Mouse (Mus musculus) midbrain, embryonic 15.5 days (tissue): ENCODE measurements around the gene Nek9. TPM values are rescaled to one million over a fixed set of nuclear protein-coding genes. Genes with fewer than 3 reads are reported as not detected.

Experiments
- ATAC-seq: fragments of 200-750 bp; cut with Nextera tagmentation; replicated peaks from 2 replicates; pipeline ENCODE4 v1.8.0; 2017; ENCODE audit warnings: moderate TSS enrichment
- H3K27ac ChIP-seq: fragments of 300-500 bp; sonication (generic); 2 replicates; pipeline ENCODE4 v1.5.1; 2015; ENCODE audit warnings: mild to moderate bottlenecking, inconsistent platforms
- H3K27me3 ChIP-seq: fragments of 300-500 bp; sonication (generic); replicated peaks from 2 replicates; pipeline ENCODE4 v1.6.1; 2015; ENCODE audit warnings: inconsistent platforms
- H3K36me3 ChIP-seq: fragments of 300-500 bp; sonication (generic); replicated peaks from 2 replicates; pipeline ENCODE4 v1.6.1; 2015; ENCODE audit warnings: inconsistent platforms
- H3K4me1 ChIP-seq: fragments of 300-500 bp; sonication (generic); 2 replicates; pipeline ENCODE4 v1.6.1; 2015; ENCODE audit warnings: inconsistent platforms
- H3K4me2 ChIP-seq: fragments of 300-500 bp; sonication (generic); 2 replicates; pipeline ENCODE4 v1.6.1; 2015; ENCODE audit warnings: inconsistent platforms, mild to moderate bottlenecking, moderate library complexity
- H3K4me3 ChIP-seq: fragments of 300-500 bp; sonication (generic); 2 replicates; pipeline ENCODE4 v1.5.1; 2015; ENCODE audit warnings: mild to moderate bottlenecking, inconsistent platforms
- H3K9ac ChIP-seq: fragments of 300-500 bp; sonication (generic); 2 replicates; pipeline ENCODE4 v1.6.1; 2015; ENCODE audit warnings: mild to moderate bottlenecking, inconsistent platforms
- H3K9me3 ChIP-seq: fragments of 300-500 bp; sonication (generic); 2 replicates; pipeline ENCODE4 v1.6.1; 2016; ENCODE audit warnings: inconsistent platforms
- WGBS: fragments of 180-500 bp; shearing (Covaris S2); methylation state at CpG from one replicate; pipeline ENCODE4 v1.1.7; 2015; ENCODE audit warnings: mixed read lengths; 5-methylcytosine and 5-hydroxymethylcytosine counted together
- polyA plus RNA-seq: library from polyadenylated mRNA; unstranded; fragments of >200 nt; fragmentation: Nextera tagmentation; extraction: Ambion mirVana; gene quantifications from 2 replicates; pipeline ENCODE4 v1.2.1, GENCODE M21; 2015

Nek9 gene
- polyA plus RNA-seq: 11.1 and 11.7 TPM in 2 replicates

GRCm38 (mm10) chr12:85339243-85339729 lies at the start of gene Nek9:
Nek9 (minus strand) TSS chr12:85339362.
- no peaks in the 10 kb centered on the region for H3K27me3 ChIP-seq
- peak within 1 kb of the TSS; percentile 67 for H3K4me2 ChIP-seq
- peaks cover 15% of the 10 kb centered on the region for H3K4me1 ChIP-seq
- peaks cover 6% of the 10 kb centered on the region; the same call in 1 of the 2 replicates for H3K36me3 ChIP-seq
- H3K9ac ChIP-seq: peak within 1 kb of the TSS; percentile 94
- H3K27ac ChIP-seq: peak within 1 kb of the TSS; percentile 83
- under 1% methylated on average over 36 of the region's 36 CpGs for WGBS
- H3K9me3 ChIP-seq: no peaks in the 10 kb centered on the region
- peak; percentile 89 for ATAC-seq
- peak within 1 kb of the TSS; percentile 70 for H3K4me3 ChIP-seq

DNA sequence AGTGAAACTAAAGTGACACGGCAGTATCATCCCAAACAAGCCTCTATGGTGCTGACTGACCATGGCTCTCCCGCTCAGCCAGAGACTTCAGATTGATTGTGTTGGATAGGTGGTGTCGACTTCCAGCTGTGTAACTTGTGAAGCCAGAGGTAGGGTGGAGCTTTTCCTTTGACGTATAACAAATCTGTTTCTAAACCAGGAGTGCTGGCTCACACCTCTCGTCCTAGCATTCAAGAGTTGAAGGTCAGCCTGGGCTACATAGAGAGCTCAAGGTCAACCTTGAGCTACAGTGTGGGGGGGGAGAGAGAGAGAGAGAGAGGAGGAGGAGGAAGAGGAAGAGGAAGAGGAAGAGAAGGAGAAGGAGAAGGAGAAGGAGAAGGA lies 46.8 kb upstream of the Nek9 start:
- no peaks in the 10 kb centered on the region for H3K9me3 ChIP-seq
- WGBS: 59% methylated on average over 5 of the region's 5 CpGs
- H3K27me3 ChIP-seq: no peaks in the 10 kb centered on the region
- ATAC-seq: no peak
- no peak overlapping the region for H3K4me3 ChIP-seq
- no peak overlapping the region for H3K4me2 ChIP-seq
- no peak overlapping the region for H3K27ac ChIP-seq
- no peaks in the 10 kb centered on the region for H3K4me1 ChIP-seq
- H3K36me3 ChIP-seq: no peaks in the 10 kb centered on the region
- no peak overlapping the region for H3K9ac ChIP-seq

DNA sequence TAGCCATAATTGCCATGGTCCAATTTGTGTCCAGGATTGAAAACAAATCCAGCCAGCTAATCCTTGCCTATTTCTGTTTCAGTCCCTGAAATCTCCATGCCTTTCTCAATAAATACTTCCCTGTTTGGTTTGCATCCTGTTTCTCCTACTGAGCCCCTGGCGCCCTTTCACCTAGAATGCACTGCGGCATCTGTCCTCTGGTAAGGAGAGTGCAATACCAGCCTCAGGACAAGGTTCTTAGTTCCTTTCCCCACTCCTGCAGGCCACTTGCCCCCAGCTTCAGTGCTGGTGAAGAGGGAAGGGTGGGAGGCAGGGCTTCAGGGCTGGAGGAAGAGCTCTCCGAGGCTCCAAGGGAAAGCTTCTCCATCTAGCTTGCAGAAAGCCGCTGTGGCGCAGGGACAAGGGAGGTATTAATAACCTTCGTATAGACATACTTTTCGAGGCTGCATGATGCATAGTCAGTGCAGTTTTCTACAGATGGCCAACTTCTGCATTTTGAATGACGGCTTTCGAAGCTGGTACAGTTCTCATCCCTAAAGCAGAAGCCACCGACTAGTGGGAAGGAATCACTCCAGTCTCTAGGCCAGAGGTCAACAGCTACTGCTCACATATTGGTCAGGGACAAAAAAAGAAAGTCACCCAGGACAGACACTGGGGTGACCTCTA lies 46.3 kb upstream of the Nek9 start:
- 82% methylated on average over 10 of the region's 10 CpGs for WGBS
- H3K27me3 ChIP-seq: no peaks in the 10 kb centered on the region

DNA sequence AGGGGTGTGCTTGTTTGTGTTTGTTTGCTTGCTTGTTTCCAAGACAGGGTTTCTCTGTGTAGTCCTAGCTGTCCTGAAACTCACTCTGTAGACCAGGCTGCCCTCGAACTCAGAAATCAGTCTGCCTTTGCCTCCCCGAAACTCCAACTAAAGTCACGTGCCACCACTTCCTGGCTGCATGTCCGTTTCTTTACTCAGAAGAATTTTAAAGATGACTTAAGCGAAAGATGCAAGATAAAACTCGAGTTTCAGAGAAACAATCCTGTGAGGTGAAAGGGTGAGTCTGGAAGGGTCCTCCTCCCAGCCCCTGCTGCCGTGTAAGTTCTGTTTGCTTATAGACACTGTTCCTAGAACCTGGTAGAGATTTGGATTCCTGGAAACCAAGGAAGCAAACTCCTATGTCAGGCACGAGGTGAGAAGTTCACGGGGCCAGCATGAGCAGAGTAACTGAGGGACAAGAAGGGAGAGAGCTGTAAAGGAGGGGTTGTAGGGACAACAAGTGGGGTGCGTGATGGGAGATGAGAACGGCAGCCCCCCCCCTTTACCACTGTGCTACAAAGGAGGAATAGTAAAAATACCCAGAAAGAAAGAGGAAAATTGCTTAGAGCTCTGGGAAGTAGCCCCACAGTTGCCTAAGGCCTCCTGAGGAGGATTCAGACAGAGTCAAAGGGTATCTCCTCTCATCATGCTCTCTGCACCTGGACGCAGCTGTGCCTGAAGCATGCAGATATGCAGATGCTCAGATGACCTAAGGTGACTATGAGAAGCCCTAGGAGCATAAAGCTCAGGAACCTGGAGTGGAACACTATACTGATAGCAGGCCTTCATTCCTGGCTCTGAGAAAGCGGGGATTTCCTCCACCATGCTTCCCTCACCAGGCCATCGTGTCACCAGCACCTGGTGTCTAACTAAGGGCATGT lies 43.9 kb upstream of the Nek9 start:
- Histone ChIP-seq H3K27me3 (no peaks in the 10 kb centered on the region), H3K4me2 (no peak overlapping the region), H3K9me3 (no peaks in the 10 kb centered on the region), H3K4me3 (no peak overlapping the region), H3K36me3 (no peaks in the 10 kb centered on the region), H3K9ac (no peak overlapping the region), H3K4me1 (no peaks in the 10 kb centered on the region), H3K27ac (no peak overlapping the region)
- ATAC-seq: no peak
- WGBS: 78% methylated on average over 14 of the region's 14 CpGs

More for the DNA sequence above, 46.3 kb upstream of the Nek9 start:
- Histone ChIP-seq H3K9me3 (no peaks in the 10 kb centered on the region), H3K27ac (no peak overlapping the region), H3K4me2 (no peak overlapping the region), H3K36me3 (no peaks in the 10 kb centered on the region), H3K9ac (no peak overlapping the region), H3K4me3 (no peak overlapping the region), H3K4me1 (no peaks in the 10 kb centered on the region)
- ATAC-seq: no peak

DNA sequence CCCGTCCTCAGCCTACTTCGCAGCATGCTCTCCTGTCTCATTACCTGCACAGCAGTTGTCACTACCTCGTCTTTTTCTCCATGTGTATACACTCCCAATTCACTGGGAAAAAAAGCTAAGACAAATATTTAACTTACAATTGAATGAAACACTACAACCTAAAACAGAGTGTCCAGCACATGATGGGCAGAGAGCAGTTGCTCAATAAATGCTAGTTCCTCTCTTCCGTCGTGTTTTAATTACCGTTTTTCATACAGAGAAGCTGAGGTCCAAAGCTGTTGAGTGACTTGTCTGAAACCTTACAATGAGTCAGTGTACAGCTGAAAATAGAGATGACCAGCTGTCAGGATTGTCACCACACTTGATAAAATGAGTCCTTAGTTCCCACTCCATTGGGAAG lies 42.4 kb upstream of the Nek9 start:
- H3K9me3 ChIP-seq: no peaks in the 10 kb centered on the region
- H3K4me3 ChIP-seq: no peak overlapping the region
- no peak for ATAC-seq
- no peaks in the 10 kb centered on the region for H3K36me3 ChIP-seq
- no peak overlapping the region for H3K27ac ChIP-seq
- WGBS: 87% methylated on average over 6 of the region's 6 CpGs
- H3K4me2 ChIP-seq: no peak overlapping the region
- no peak overlapping the region for H3K9ac ChIP-seq
- H3K4me1 ChIP-seq: no peaks in the 10 kb centered on the region
- no peaks in the 10 kb centered on the region for H3K27me3 ChIP-seq

GRCm38 (mm10) chr12:85380942-85381341 lies 41.8 kb upstream of the Nek9 start:
- no peaks in the 10 kb centered on the region for H3K27me3 ChIP-seq
- ATAC-seq: no peak
- H3K36me3 ChIP-seq: no peaks in the 10 kb centered on the region
- H3K4me1 ChIP-seq: no peaks in the 10 kb centered on the region
- H3K27ac ChIP-seq: no peak overlapping the region
- WGBS: 75% methylated on average over 7 of the region's 7 CpGs
- no peak overlapping the region for H3K9ac ChIP-seq
- H3K4me3 ChIP-seq: no peak overlapping the region
- H3K4me2 ChIP-seq: no peak overlapping the region
- no peaks in the 10 kb centered on the region for H3K9me3 ChIP-seq

DNA sequence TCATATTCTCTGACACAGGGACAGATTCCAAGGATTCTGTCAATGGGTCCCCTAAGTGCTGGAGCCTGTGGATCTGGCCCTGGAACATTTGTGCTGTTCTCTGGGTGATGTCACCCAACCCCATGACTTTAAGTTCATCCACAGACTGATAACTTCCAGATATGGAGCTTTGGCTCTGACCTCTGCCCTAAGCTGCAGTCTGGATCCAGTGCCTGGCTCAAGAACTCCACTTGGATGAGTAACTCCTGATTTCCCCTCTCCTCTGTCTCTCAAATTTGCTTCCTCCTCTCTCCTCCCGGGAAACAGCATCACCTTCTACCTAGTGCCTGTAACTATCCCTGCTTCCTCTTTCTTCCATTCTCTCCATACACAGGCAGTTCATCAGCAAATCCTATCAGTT lies 41.1 kb upstream of the Nek9 start:
- Histone ChIP-seq H3K9ac (no peak overlapping the region), H3K4me1 (0 out of 2 replicates have a peak, but pooled peaks cover 3% of the 10 kb centered on the region), H3K27ac (no peak overlapping the region), H3K4me3 (no peak overlapping the region), H3K9me3 (no peaks in the 10 kb centered on the region), H3K27me3 (no peaks in the 10 kb centered on the region), H3K36me3 (no peaks in the 10 kb centered on the region), H3K4me2 (no peak overlapping the region)
- no peak for ATAC-seq
- WGBS: 69% methylated on average over 1 of the region's 1 CpGs

DNA sequence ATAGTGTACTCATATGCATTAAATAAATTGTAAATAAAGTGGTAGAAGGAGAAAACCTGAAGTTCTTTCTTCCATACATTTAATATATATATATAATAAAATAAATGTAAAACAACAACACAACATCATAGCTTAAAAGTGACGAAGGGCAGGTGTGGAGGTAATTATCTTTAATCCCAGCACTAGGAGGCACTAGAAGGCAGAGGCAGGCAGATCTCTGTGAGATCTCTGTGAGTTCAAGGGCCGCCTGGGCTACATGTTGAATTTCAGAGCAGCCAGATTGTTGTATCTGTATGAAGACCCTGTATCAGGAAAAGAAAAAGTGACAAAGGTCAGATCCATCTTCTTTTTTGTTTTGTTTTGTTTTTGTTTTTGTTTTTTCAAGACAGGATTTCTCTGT lies 39.1 kb upstream of the Nek9 start:
- H3K9me3 ChIP-seq: no peaks in the 10 kb centered on the region
- no peak overlapping the region for H3K9ac ChIP-seq
- no peak overlapping the region for H3K4me2 ChIP-seq
- H3K27me3 ChIP-seq: no peaks in the 10 kb centered on the region
- 85% methylated on average over 2 of the region's 2 CpGs for WGBS
- peaks cover 10% of the 10 kb centered on the region for H3K4me1 ChIP-seq
- no peak for ATAC-seq
- no peak overlapping the region for H3K4me3 ChIP-seq
- H3K27ac ChIP-seq: no peak overlapping the region
- no peaks in the 10 kb centered on the region for H3K36me3 ChIP-seq

DNA sequence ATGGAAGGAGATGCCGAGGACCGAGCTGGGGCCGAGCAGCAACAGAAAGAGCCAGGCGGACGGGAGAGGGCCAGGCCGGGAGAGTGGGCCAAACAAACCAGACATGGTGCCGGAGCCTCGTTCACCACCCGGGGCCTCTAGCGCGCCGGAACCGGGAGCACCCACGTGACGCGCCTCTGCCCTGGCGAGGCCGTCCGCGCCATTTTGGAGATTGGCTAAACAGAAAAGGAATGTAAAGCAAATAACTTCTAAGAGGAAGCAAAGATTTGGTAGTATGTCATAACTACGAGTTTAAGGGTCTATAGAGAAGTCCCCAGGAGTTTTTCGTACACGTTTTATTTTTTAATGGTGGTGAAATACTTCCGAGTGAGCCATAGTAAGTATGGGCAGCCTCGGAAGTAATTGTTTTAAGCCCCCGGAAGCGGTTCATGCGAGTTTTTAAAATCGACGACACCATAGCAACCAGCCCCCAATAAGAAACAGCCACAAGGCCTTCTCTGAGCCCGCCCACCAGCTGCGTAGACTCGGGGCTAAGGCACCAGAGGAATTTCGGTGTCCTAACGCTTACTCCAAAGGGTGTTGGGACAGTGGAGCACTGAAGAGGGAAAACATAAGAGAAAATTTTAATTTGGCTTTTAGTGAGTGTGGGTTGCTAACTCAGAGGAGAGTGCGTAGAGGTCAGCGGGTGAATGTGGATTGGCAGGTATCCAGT lies 35.6 kb upstream of the Nek9 start, which contains the start of gene Tmed10:
Gene Tmed10, minus strand, starts transcription at position 287 of the 712 bp plus-strand sequence.
- peak within 1 kb of the TSS; percentile 74 for H3K4me2 ChIP-seq
- peak within 1 kb of the TSS; percentile 77 for H3K27ac ChIP-seq
- H3K36me3 ChIP-seq: no peaks in the 10 kb centered on the region
- H3K27me3 ChIP-seq: no peaks in the 10 kb centered on the region
- peak within 1 kb of the TSS; percentile 78 for H3K4me3 ChIP-seq
- WGBS: under 1% methylated on average over 37 of the region's 37 CpGs
- peak; percentile 97 for ATAC-seq
- peaks cover 28% of the 10 kb centered on the region for H3K4me1 ChIP-seq
- H3K9ac ChIP-seq: peak within 1 kb of the TSS; percentile 71
- no peaks in the 10 kb centered on the region for H3K9me3 ChIP-seq

DNA sequence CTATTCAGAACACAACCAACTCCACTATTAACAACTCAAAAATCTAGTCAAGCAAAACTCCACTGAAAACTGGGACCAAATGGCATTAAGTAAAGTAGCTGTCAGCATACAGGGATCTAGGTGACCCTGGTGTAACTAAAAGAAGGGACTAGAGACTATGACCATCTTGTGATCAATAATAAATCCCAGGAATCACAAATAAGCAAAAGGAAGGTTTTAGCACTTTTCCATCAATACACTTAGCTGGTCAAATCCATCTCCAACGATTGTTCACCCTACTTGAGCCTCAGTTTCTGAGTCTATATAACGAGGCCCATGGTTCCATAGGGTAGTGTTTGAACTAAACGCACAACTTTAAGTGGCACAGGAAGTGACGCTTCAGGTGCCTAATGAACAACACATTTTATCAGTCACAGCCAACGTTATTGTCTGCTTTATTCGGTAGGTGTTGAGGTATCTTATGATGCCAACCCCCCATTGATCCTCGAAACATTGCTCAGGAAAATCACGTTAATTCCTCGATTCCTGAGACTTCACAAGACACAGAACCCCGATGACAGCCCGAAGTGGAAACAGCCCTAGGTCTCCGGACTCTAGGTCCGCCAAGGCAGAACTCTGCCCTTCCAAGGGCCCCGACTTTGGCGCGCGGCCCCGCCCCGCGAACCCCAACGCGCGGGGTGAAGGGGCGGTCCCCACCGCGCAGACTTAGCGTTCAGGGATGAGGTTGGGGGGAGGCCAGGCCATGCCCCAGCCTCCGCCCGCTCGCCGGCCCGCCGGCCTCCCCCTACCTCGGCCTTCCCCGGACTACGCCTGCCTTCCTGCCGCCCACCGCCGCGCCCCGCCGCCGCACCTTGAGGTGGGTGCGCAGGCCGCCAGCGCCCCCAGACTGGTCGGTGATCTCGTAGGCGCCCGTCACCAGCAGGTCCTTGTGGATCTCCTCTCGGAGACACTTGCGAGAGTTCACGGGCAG lies 34.7 kb upstream of the Nek9 start:
- Histone ChIP-seq H3K27ac (peak overlapping the region; percentile 77), H3K9me3 (no peaks in the 10 kb centered on the region), H3K4me3 (peak overlapping the region; percentile 78), H3K4me1 (peaks cover 28% of the 10 kb centered on the region), H3K36me3 (no peaks in the 10 kb centered on the region), H3K4me2 (peak overlapping the region; percentile 74), H3K27me3 (no peaks in the 10 kb centered on the region), H3K9ac (peak overlapping the region; percentile 71)
- 1% methylated on average over 52 of the region's 53 CpGs for WGBS
- ATAC-seq: peak; percentile 77

- H3K4me1 ChIP-seq: peaks cover 28% of the 10 kb centered on the region
- WGBS: 78% methylated on average over 8 of the region's 8 CpGs
- no peaks in the 10 kb centered on the region for H3K9me3 ChIP-seq
- H3K36me3 ChIP-seq: no peaks in the 10 kb centered on the region
- H3K9ac ChIP-seq: no peak overlapping the region
- H3K27me3 ChIP-seq: no peaks in the 10 kb centered on the region
- no peak for ATAC-seq
- no peak overlapping the region for H3K4me2 ChIP-seq
- H3K27ac ChIP-seq: no peak overlapping the region
- no peak overlapping the region for H3K4me3 ChIP-seq
Measured at GRCm38 (mm10) chr12:85372068-85372665, 33.0 kb upstream of the Nek9 start.
